Mouse (Mus musculus): ENCODE data around the gene Slc6a16.

Gene Slc6a16

GRCm38 (mm10) chr7:45240633-45241388 is at the start of gene Slc6a16:
Gene Slc6a16 (plus strand): TSS chr7:45241085.
- peak; percentile 16 for DNase-seq (ENCODE audit: inconsistent ontology term)

- no peak for DNase-seq (ENCODE audit: inconsistent ontology term)
Measured at GRCm38 (mm10) chr7:45191161-45191560, 49.7 kb upstream of the Slc6a16 start.

- no peak for DNase-seq (ENCODE audit: inconsistent ontology term)
Measured at GRCm38 (mm10) chr7:45191803-45192363, 49.0 kb upstream of the Slc6a16 start.

GRCm38 (mm10) chr7:45192585-45193310 is 48.1 kb upstream of the Slc6a16 start:
- no peak for DNase-seq (ENCODE audit: inconsistent ontology term)

- no peak for DNase-seq (ENCODE audit: inconsistent ontology term)
Measured at GRCm38 (mm10) chr7:45193406-45193805, 47.5 kb upstream of the Slc6a16 start.

GRCm38 (mm10) chr7:45193871-45194785 is 46.8 kb upstream of the Slc6a16 start:
- DNase-seq (ENCODE audit: inconsistent ontology term) = no peak

GRCm38 (mm10) chr7:45195341-45196175 is 45.3 kb upstream of the Slc6a16 start:
- no peak for DNase-seq (ENCODE audit: inconsistent ontology term)

GRCm38 (mm10) chr7:45196176-45196535 is 44.7 kb upstream of the Slc6a16 start:
- no peak for DNase-seq (ENCODE audit: inconsistent ontology term)

GRCm38 (mm10) chr7:45196994-45197393 is 43.9 kb upstream of the Slc6a16 start:
- DNase-seq (ENCODE audit: inconsistent ontology term) = no peak

- DNase-seq (ENCODE audit: inconsistent ontology term) = peak; percentile 71
Measured at GRCm38 (mm10) chr7:45198435-45198834, 42.5 kb upstream of the Slc6a16 start.

- DNase-seq (ENCODE audit: inconsistent ontology term) = no peak
Measured at GRCm38 (mm10) chr7:45198961-45199360, 41.9 kb upstream of the Slc6a16 start.

- DNase-seq (ENCODE audit: inconsistent ontology term) = no peak
Measured at GRCm38 (mm10) chr7:45202654-45203053, 38.2 kb upstream of the Slc6a16 start.

- DNase-seq (ENCODE audit: inconsistent ontology term) = peak; percentile 92
Measured at GRCm38 (mm10) chr7:45204380-45205143, 36.3 kb upstream of the Slc6a16 start, which contains the start of gene Ccdc155. Gene Ccdc155 (minus strand): TSS chr7:45204892.

GRCm38 (mm10) chr7:45208260-45208659 is 32.6 kb upstream of the Slc6a16 start:
- no peak for DNase-seq (ENCODE audit: inconsistent ontology term)

GRCm38 (mm10) chr7:45211070-45211469 is 29.8 kb upstream of the Slc6a16 start:
- no peak for DNase-seq (ENCODE audit: inconsistent ontology term)

- DNase-seq (ENCODE audit: inconsistent ontology term) = no peak
Measured at GRCm38 (mm10) chr7:45211851-45212251, 29.0 kb upstream of the Slc6a16 start, which contains the start of gene Dkkl1. Gene Dkkl1 (minus strand): TSS chr7:45212147.

GRCm38 (mm10) chr7:45212356-45212755 is 28.5 kb upstream of the Slc6a16 start:
- no peak for DNase-seq (ENCODE audit: inconsistent ontology term)

GRCm38 (mm10) chr7:45213708-45214107 is 27.2 kb upstream of the Slc6a16 start:
- DNase-seq (ENCODE audit: inconsistent ontology term) = no peak

- DNase-seq (ENCODE audit: inconsistent ontology term) = peak; percentile 87
Measured at GRCm38 (mm10) chr7:45215673-45216441, 25.0 kb upstream of the Slc6a16 start, which contains the start of gene Tead2. Gene Tead2 (plus strand): TSS chr7:45215753.
